Mouse (Mus musculus): ENCODE measurements around the gene Rpl28.

DNA sequence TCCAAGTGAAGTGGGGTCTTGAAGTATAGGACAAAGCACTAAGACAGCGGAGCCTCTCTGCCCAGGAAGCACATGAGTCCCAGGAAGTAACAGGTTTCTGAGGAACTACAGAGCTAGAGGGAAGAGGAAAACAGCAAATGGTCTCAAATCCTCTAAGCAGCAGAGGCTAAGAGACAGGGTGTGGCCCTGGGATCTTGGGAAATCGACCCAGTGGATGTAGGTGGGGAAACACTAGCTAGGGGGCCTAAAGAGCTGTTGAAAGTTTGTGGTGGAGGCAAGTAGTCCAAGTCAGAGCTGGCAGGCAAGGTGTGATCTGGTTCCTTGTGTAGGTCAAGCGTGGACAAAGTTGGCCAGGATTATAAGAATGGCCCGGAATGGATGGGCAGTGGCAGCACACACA is 44.4 kb upstream of the Rpl28 start:
- no peak for TF ChIP-seq MAX (IDR thresholded peaks at IDR 0.05; ENCODE audit: low read depth)
- no peak for TF ChIP-seq USF1 (IDR thresholded peaks at IDR 0.05; ENCODE audit: low read depth)
- TF ChIP-seq POLR2A (IDR thresholded peaks at IDR 0.05; ENCODE audit: insufficient read length, low read depth) = no peak
- TF ChIP-seq MYOG (IDR thresholded peaks at IDR 0.05; ENCODE audit: control insufficient read depth in 1 of 3, insufficient read depth in 1 of 3, insufficient read length in 2 of 3, low read depth in 2 of 3) = no peak
- no peak for TF ChIP-seq E2F4 (IDR thresholded peaks at IDR 0.05; ENCODE audit: insufficient read depth)
- no peak for TF ChIP-seq CEBPB (IDR thresholded peaks at IDR 0.05; ENCODE audit: insufficient read depth, poor library complexity, severe bottlenecking)
- no peak for TF ChIP-seq MYOD1 (IDR thresholded peaks at IDR 0.05; ENCODE audit: control insufficient read depth in 1 of 3, insufficient read length in 2 of 3, low read depth in 2 of 3)
- TF ChIP-seq POLR2AphosphoS2 (IDR thresholded peaks at IDR 0.05; ENCODE audit: insufficient read length, low read depth) = no peak
- TF ChIP-seq SRF (IDR thresholded peaks at IDR 0.05; ENCODE audit: control insufficient read depth, insufficient read length, low read depth) = no peak
- no peak for TF ChIP-seq TCF12 (IDR thresholded peaks at IDR 0.05; ENCODE audit: insufficient read depth, poor library complexity, severe bottlenecking)
- TF ChIP-seq REST (IDR thresholded peaks at IDR 0.05; ENCODE audit: insufficient read depth, insufficient read length) = no peak
